Comparison of ENCODE assay signal across 7 mouse cellular contexts in genomic region chr5:113208622-113209400, GRCm38 (mm10). TPM values are rescaled to one million over a fixed set of nuclear protein-coding genes. Genes with fewer than 3 reads are reported as not detected.
DNase-seq lines count a peak whose midpoint lies in the region; ATAC-seq and TF ChIP-seq lines count a peak whose summit lies in the region.

No protein-coding gene starts in this region.

- no peak overlapping the region for H3K9ac ChIP-seq in ES-Bruce4 (ENCODE audit: low read depth, poor library complexity, severe bottlenecking)
- H3K9ac ChIP-seq in forebrain, embryonic 14.5 days (ENCODE audit: low read length), result no peak overlapping the region; the same call in 1 of the 2 replicates
- H3K9ac ChIP-seq in midbrain, embryonic 14.5 days (replicated peaks; ENCODE audit: low read length), result no peak overlapping the region

- ATAC-seq in forebrain, embryonic 14.5 days, result peak; percentile 76
- no peak; the same call in 1 of the 2 replicates for ATAC-seq in midbrain, embryonic 14.5 days (ENCODE audit: low FRiP score, low TSS enrichment)

- WGBS in forebrain, embryonic 14.5 days, result 38% methylated on average over 11 of the region's 11 CpGs
- WGBS in midbrain, embryonic 14.5 days, result 42% methylated on average over 11 of the region's 11 CpGs

- peak; percentile 72 for DNase-seq in R1 (ENCODE audit: low read depth, low spot score)
- DNase-seq in forebrain, embryonic 14.5 days (ENCODE audit: low spot score), result peak; percentile 79
- peak; percentile 76 to 80 for DNase-seq in heart, postnatal 36 days
- peak; percentile 71 for DNase-seq in layer of hippocampus, adult 9-11 months
- peak; percentile 61 for DNase-seq in midbrain, embryonic 14.5 days
- DNase-seq in embryo, embryonic 10 days (ENCODE audit: low spot score), result no peak

- no peaks in the 10 kb centered on the region for H3K27me3 ChIP-seq in ES-Bruce4 (ENCODE audit: control insufficient read depth, insufficient read depth, low read length, poor library complexity, severe bottlenecking)
- no peaks in the 10 kb centered on the region for H3K27me3 ChIP-seq in forebrain, embryonic 14.5 days (replicated peaks; ENCODE audit: control insufficient read depth, insufficient read depth, low read length)
- H3K27me3 ChIP-seq in midbrain, embryonic 14.5 days (ENCODE audit: control insufficient read depth, insufficient read depth, low read length), result no peaks in the 10 kb centered on the region

- no peaks in the 10 kb centered on the region for H3K9me3 ChIP-seq in ES-Bruce4 (replicated peaks; ENCODE audit: control insufficient read depth, insufficient read depth, low read length, poor library complexity, severe bottlenecking)
- no peaks in the 10 kb centered on the region for H3K9me3 ChIP-seq in forebrain, embryonic 14.5 days (replicated peaks; ENCODE audit: control insufficient read depth, low read length)
- H3K9me3 ChIP-seq in midbrain, embryonic 14.5 days (ENCODE audit: control insufficient read depth, low read length), result no peaks in the 10 kb centered on the region

- no peak for TF ChIP-seq POLR2A in ES-Bruce4 (IDR thresholded peaks at IDR 0.05; ENCODE audit: insufficient read depth, low read length)

- H3K4me3 ChIP-seq in ES-Bruce4 (ENCODE audit: low read depth, low read length), result peak overlapping the region; percentile 17
- no peak overlapping the region for H3K4me3 ChIP-seq in forebrain, embryonic 14.5 days (ENCODE audit: low read depth, low read length)
- H3K4me3 ChIP-seq in midbrain, embryonic 14.5 days (replicated peaks; ENCODE audit: low read depth, low read length), result no peak overlapping the region

- H3K36me3 ChIP-seq in ES-Bruce4 (ENCODE audit: control insufficient read depth, insufficient read depth, low read length, poor library complexity, severe bottlenecking), result no peaks in the 10 kb centered on the region
- no peaks in the 10 kb centered on the region for H3K36me3 ChIP-seq in forebrain, embryonic 14.5 days (ENCODE audit: control insufficient read depth, insufficient read depth, low read length)
- no peaks in the 10 kb centered on the region for H3K36me3 ChIP-seq in midbrain, embryonic 14.5 days (ENCODE audit: control insufficient read depth, insufficient read depth, low read length)

- peaks cover 1% of the 10 kb centered on the region for H3K4me1 ChIP-seq in ES-Bruce4 (ENCODE audit: control insufficient read depth, insufficient read depth, low read length)
- 0 out of 2 replicates have a peak, but pooled peaks cover 11% of the 10 kb centered on the region for H3K4me1 ChIP-seq in forebrain, embryonic 14.5 days (ENCODE audit: control insufficient read depth, insufficient read depth, low read length)
- no peaks in the 10 kb centered on the region for H3K4me1 ChIP-seq in midbrain, embryonic 14.5 days (ENCODE audit: control insufficient read depth, insufficient read depth, low read length)

- intact Hi-C loops in heart, postnatal 36 days (cut with DNase I), result loop anchor here (1.0 to 2.0 kb wide), 2 partner anchors 11 to 28 kb away; no protein-coding TSS in a partner anchor

- H3K27ac ChIP-seq in ES-Bruce4 (ENCODE audit: insufficient read depth, low read length), result peak overlapping the region; percentile 51
- H3K27ac ChIP-seq in forebrain, embryonic 14.5 days (ENCODE audit: low read depth, low read length), result peak overlapping the region; percentile 72
- H3K27ac ChIP-seq in midbrain, embryonic 14.5 days (replicated peaks; ENCODE audit: low read depth, low read length), result peak overlapping the region; percentile 68

- no peak overlapping the region for H3K4me2 ChIP-seq in forebrain, embryonic 14.5 days (ENCODE audit: low read length)
- no peak overlapping the region for H3K4me2 ChIP-seq in midbrain, embryonic 14.5 days (ENCODE audit: low read length)

- TF ChIP-seq CTCF in ES-Bruce4 (IDR thresholded peaks at IDR 0.05; ENCODE audit: low read depth, low read length), result no peak

- no peak for TF ChIP-seq EP300 in ES-Bruce4 (IDR thresholded peaks at IDR 0.05; ENCODE audit: insufficient read depth, low read depth, low read length)

RNA-seq across cellular contexts. Expression of gene 2900026A02Rik, which starts 12.2 kb away (rescaled TPM):
- 14.2 and 15.2 TPM in 2 replicates for polyA plus RNA-seq in ES-Bruce4 (2011; ENCODE audit: insufficient read depth, insufficient read length, low read depth, missing spikeins)
- polyA plus RNA-seq in forebrain, embryonic 14.5 days (2014; fragmentation: Nextera tagmentation; extraction: Ambion mirVana), result 2.1 and 2.7 TPM in 2 replicates
- total RNA-seq in heart, postnatal 36 days (2021), result 10 to 100 TPM; 21.0 to 23.6 TPM
- 1.6 and 2.1 TPM in 2 replicates for polyA plus RNA-seq in midbrain, embryonic 14.5 days (2014; fragmentation: Nextera tagmentation; extraction: Ambion mirVana)

RNA-seq across cellular contexts. Expression of gene Tmem211, which starts 17.9 kb away (rescaled TPM):
- polyA plus RNA-seq in ES-Bruce4 (2011; ENCODE audit: insufficient read depth, insufficient read length, low read depth, missing spikeins), result 0.76 and 0.97 TPM in 2 replicates
- polyA plus RNA-seq in forebrain, embryonic 14.5 days (2014; fragmentation: Nextera tagmentation; extraction: Ambion mirVana), result not detected in 2 replicates
- total RNA-seq in heart, postnatal 36 days (2021), result not detected
- polyA plus RNA-seq in midbrain, embryonic 14.5 days (2014; fragmentation: Nextera tagmentation; extraction: Ambion mirVana), result 0.15 TPM in 1 of 2 replicates, not detected in the other
